Mouse (Mus musculus): Measurements from ENCODE around the gene S100z.

S100z gene

GRCm38 (mm10) chr13:95478671-95479413 lies at the start of gene S100z:
TSS of gene S100z (minus strand) at chr13:95478721.
- no peak for DNase-seq (ENCODE audit: low spot score in 2 of 2)

- no peak for DNase-seq (ENCODE audit: low spot score in 2 of 2)
Measured at GRCm38 (mm10) chr13:95524674-95525491, 46.4 kb upstream of the S100z start, which contains the start of gene F2rl1. TSS of gene F2rl1 (minus strand) at chr13:95525227.

- no peak for DNase-seq (ENCODE audit: low spot score in 2 of 2)
Measured at GRCm38 (mm10) chr13:95524424-95524673, 45.8 kb upstream of the S100z start.

- peak in 1 of 2 experiments; percentile 17 for DNase-seq (ENCODE audit: low spot score in 2 of 2)
Measured at GRCm38 (mm10) chr13:95523659-95524423, 45.3 kb upstream of the S100z start.

DNA sequence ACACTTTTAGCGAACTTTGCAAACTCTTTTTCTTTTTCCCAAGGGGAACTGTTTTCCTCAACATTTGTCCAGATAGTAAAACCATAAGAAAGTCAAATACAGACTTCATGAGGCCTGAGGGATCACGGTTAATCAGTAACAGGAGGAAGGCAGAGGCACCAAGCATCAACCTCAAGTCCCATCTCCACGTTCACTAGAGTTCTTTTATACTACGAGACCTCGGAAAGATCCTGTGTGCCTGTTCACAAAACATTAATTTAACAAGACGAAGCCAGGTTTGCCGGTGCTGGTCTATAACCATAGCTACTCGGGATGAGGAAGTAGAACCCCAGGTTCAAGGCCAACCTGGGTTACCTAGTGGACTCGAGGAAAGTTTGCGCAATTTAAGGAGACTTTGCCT lies 43.7 kb upstream of the S100z start:
- no peak for DNase-seq (ENCODE audit: low spot score in 2 of 2)

DNA sequence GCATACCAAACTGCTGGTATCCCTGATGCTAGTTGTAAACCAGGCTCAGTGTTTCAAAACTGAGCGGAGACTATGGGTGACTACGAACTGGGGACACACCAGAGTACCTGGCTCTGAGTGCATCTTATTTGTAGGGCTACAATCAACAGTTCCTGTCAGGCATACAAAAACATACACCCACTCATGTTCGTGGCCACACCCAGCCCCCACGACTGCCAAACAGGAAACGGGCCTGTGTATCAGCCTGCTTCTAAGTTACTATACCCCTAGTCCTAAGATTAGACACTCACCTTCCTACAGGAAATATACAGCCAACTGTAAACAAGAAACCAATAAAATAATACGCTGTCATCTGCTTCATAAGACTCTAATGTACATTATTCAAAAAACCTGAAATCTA lies 42.5 kb upstream of the S100z start:
- DNase-seq (ENCODE audit: low spot score in 2 of 2), result no peak

- no peak for DNase-seq (ENCODE audit: low spot score in 2 of 2)
Measured at GRCm38 (mm10) chr13:95514756-95515155, 36.2 kb upstream of the S100z start.

DNA sequence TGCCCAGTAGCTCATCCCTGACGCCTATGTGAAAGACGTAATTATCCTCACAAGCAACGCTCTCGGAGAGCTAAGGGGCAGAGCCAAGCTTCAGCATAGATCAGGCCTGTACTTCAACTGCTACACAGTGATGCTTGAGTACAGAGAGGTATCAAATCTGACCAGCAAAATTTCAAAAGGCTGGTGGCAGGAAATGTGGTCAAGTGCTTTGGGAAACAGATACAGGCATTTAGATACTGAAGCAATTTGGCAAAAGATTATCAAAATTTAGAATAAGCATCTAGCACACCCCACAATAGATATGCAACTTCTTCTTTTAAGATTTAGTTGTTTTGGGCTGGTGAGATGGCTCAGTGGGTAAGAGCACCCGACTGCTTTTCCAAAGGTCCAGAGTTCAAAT lies 31.5 kb upstream of the S100z start:
- no peak for DNase-seq (ENCODE audit: low spot score in 2 of 2)

- DNase-seq (ENCODE audit: low spot score in 2 of 2), result no peak
Measured at GRCm38 (mm10) chr13:95503279-95503917, 24.9 kb upstream of the S100z start.

- no peak for DNase-seq (ENCODE audit: low spot score in 2 of 2)
Measured at GRCm38 (mm10) chr13:95496601-95497000, 18.1 kb upstream of the S100z start.

DNA sequence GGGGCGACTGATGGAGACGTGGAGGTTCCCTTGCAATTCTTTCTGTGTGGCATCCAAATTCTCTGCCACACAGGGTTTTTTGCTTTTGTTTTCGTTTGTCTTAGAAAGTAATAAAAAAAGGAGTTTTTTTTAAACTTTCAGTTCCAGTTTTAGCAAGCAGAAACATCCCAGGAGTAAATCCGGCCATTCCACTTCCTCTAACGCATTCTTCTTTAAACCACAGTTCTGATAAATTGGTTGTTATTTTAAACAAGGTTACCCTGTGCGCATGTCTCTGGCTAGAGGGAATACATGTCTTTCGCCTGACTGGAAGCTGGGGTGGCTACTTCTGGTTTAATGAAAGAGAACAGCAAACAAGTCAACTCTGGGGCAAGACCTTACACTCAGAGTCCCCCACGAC lies 16.3 kb upstream of the S100z start:
- DNase-seq (ENCODE audit: low spot score in 2 of 2), result no peak

DNA sequence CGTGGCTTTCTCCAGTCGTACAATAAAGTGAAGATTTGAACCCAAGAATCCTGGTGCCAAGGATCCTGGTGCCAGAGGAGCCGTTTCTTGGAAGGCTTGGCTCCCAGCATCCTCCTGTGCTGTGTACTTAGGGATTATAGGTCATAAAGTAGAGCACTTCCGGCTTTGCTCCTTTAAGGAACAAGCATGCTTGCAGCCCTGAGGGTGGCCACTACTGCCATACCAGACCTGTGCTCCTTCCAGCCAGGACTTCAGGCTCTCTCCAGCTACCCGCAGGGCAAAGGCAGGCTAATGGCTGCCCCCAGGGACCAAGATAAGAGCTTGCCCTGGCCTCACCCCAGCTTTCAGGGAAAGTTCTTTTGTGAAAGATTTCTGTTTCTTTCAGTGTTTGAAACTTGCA lies 14.8 kb upstream of the S100z start:
- DNase-seq (ENCODE audit: low spot score in 2 of 2), result no peak

DNA sequence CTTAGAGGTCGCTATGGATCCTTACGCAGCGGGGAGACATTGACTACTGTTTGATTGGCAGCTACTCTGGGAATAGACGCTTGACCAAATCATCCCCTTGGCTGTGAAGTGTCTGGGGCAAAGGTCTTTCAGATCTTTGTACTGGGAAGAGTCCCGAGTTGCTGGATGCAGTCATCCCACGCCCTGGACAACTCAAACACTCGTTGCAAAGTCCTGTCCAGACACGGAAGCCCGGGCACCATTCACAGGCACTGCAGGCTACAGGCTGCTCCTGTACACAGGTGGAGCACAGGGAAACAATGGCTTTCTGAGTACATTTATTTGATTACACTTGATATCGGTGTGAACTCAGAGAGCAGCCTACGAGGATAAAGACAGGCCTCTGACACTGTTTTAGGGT lies 12.8 kb upstream of the S100z start:
- no peak for DNase-seq (ENCODE audit: low spot score in 2 of 2)

DNA sequence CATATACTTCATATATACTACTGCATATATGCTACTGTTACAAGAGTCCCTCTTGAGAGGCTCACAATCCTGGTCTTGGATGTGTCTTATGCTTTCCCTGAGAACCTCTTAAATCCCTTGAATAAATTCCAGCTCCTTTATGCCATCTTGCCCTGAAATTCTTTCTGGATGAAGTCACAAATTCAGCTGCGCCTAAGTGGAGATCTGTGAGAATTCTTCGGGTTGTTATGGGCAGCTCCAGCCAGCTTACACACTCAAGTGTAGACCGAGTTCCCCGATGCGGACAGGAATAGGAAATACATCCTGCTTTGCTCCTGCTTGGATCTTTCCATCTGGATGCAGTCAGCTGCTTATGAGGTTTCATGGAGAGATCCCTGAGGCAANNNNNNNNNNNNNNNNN lies 6.1 kb upstream of the S100z start:
- DNase-seq (ENCODE audit: low spot score in 2 of 2), result no peak

GRCm38 (mm10) chr13:95481428-95481827 lies 2.9 kb upstream of the S100z start:
- peak; percentile 34 to 71 for DNase-seq (ENCODE audit: low spot score in 2 of 2)

DNA sequence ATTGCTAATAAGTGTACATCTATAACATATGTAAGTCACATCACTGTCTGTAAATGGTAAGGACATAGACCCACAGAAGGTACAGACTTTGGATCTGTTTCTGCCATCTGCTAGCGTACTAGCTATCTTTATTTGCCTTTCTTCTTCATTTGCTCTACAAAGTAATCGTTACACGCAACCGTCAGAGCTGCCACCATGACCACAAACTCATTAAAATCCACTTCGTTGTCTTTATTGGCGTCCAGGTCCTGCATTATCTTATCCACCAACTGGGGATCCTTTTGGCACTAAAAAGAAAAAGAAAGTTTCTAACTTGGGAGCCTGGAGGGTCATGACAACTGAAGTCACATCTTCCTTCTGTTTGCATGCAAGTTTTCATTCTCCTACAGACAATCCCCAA lies 1.3 kb downstream of the S100z start:
- DNase-seq (ENCODE audit: low spot score in 2 of 2), result no peak

GRCm38 (mm10) chr13:95475124-95475523 lies 3.4 kb downstream of the S100z start:
- DNase-seq (ENCODE audit: low spot score in 2 of 2), result no peak

- no peak for DNase-seq (ENCODE audit: low spot score in 2 of 2)
Measured at GRCm38 (mm10) chr13:95474294-95474693, 4.2 kb downstream of the S100z start.

DNA sequence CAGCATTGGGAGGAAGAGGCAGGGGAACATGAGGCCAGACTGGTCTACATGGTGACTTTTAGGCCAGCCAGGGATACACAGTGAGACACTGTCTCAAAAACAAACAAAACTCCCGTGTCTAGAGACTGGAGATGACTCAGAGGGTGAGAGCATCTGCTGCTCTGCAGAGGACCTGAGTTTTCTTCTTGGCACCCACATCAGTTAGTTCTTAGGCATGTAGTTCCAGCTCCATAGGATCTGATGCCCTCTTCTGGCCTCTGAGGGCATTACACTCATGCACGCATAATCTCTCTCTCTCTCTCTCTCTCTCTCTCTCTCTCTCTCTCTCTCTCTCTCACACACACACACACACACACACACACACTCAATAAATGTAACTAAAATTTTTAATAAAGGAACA lies 7.6 kb downstream of the S100z start:
- DNase-seq (ENCODE audit: low spot score in 2 of 2), result no peak

- no peak for DNase-seq (ENCODE audit: low spot score in 2 of 2)
Measured at GRCm38 (mm10) chr13:95451529-95451928, 27.0 kb downstream of the S100z start.

- no peak for DNase-seq (ENCODE audit: low spot score in 2 of 2)
Measured at GRCm38 (mm10) chr13:95450636-95451210, 27.8 kb downstream of the S100z start.

GRCm38 (mm10) chr13:95449730-95450129 lies 28.8 kb downstream of the S100z start:
- DNase-seq (ENCODE audit: low spot score in 2 of 2), result no peak

Data from frontal cortex, postnatal 10 days (tissue).